Mouse (Mus musculus) limb, embryonic 14.5 days (tissue): ENCODE measurements at regions not wholly inside any gene's neighbourhood (a gene's known extent, or its start where the extent isn't known, plus 50 kb on each side); places are given as distances from the start of the nearest gene placed in this dataset.

Experiments
- ATAC-seq: fragments of 200-750 bp; cut with Nextera tagmentation; 2 replicates; pipeline ENCODE4 v1.8.0; 2017; ENCODE audit warnings: low read depth, moderate number of reproducible peaks, moderate TSS enrichment; ENCODE audit not compliant: low FRiP score
- DNase-seq: peaks from one replicate; pipeline ENCODE4 v3.0.0-alpha.2; 2015; ENCODE audit warnings: low spot score
- H3K27ac ChIP-seq: fragments of 300-500 bp; sonication (generic); replicated peaks from 2 replicates; pipeline ENCODE4 v1.5.1; 2014; ENCODE audit warnings: low read depth, mild to moderate bottlenecking, low read length, moderate library complexity, mixed read lengths
- H3K27me3 ChIP-seq: fragments of 300-500 bp; sonication (generic); 2 replicates; pipeline ENCODE4 v1.6.1; 2014; ENCODE audit warnings: low read length, mixed read lengths; ENCODE audit not compliant: control insufficient read depth, insufficient read depth
- H3K36me3 ChIP-seq: fragments of 300-500 bp; sonication (generic); 2 replicates; pipeline ENCODE4 v1.6.1; 2014; ENCODE audit warnings: mild to moderate bottlenecking, low read length, moderate library complexity, mixed read lengths; ENCODE audit not compliant: control insufficient read depth, insufficient read depth
- H3K4me1 ChIP-seq: fragments of 300-500 bp; sonication (generic); 2 replicates; pipeline ENCODE4 v1.6.1; 2014; ENCODE audit warnings: antibody characterized with exemption, low read length, mixed read lengths; ENCODE audit not compliant: control insufficient read depth, insufficient read depth
- H3K4me2 ChIP-seq: fragments of 300-500 bp; sonication (generic); replicated peaks from 2 replicates; pipeline ENCODE4 v1.6.1; 2014; ENCODE audit warnings: low read depth, mild to moderate bottlenecking, low read length, moderate library complexity; ENCODE audit not compliant: severe bottlenecking
- H3K4me3 ChIP-seq: fragments of 300-500 bp; sonication (generic); replicated peaks from 2 replicates; pipeline ENCODE4 v1.5.1; 2014; ENCODE audit warnings: low read length
- H3K9ac ChIP-seq: fragments of 300-500 bp; sonication (generic); 2 replicates; pipeline ENCODE4 v1.6.1; 2014; ENCODE audit warnings: mild to moderate bottlenecking, low read depth, low read length, moderate library complexity; ENCODE audit not compliant: severe bottlenecking
- H3K9me3 ChIP-seq: fragments of 300-500 bp; sonication (generic); 2 replicates; pipeline ENCODE4 v1.6.1; 2016; ENCODE audit warnings: low read length; ENCODE audit not compliant: control insufficient read depth
- POLR2A ChIP-seq: fragments of 200-500 bp; IDR thresholded peaks from 2 replicates; pipeline ENCODE4 v1.8.0; 2012; ENCODE audit warnings: inconsistent platforms, mild to moderate bottlenecking, moderate library complexity, borderline replicate concordance; ENCODE audit not compliant: insufficient read depth, insufficient read length; ENCODE audit errors: extremely low read depth
- WGBS: fragments of 180-500 bp; shearing (Covaris S2); extraction: QIAGEN DNeasy Blood & Tissue Kit; methylation state at CpG from one replicate; pipeline ENCODE4 v1.1.7; 2014; 5-methylcytosine and 5-hydroxymethylcytosine counted together

DNA sequence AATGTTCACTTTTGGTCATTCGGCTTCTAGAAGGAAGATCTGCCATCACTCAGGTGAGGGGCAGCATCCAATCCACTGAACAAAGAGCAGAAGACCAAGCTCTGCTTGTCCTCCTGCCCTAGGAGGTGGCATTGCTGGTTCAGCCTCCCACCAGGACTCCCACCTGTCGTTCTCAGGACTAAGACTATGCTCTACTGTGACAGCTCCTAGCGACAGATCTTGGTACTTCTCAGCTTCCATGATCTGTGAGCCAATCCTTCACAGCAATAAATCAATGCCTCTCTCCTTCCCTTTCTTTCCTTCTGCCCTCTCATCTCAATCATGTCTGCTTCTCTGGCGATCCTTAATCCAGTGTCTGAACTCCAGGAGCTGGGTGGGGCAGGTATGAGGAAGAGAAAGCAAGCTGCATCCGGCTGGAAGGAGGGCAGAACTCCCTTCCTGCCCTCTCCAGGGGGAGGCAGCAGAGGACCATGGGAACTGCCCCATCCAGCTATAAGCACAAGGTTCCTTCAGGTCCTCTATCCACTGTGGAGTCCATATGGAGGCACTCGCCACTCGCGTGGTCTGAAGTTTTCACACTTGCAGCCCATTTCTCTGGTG, 54.8 kb upstream of the Btrc start:
- WGBS: 61% methylated on average over 8 of the region's 8 CpGs

DNA sequence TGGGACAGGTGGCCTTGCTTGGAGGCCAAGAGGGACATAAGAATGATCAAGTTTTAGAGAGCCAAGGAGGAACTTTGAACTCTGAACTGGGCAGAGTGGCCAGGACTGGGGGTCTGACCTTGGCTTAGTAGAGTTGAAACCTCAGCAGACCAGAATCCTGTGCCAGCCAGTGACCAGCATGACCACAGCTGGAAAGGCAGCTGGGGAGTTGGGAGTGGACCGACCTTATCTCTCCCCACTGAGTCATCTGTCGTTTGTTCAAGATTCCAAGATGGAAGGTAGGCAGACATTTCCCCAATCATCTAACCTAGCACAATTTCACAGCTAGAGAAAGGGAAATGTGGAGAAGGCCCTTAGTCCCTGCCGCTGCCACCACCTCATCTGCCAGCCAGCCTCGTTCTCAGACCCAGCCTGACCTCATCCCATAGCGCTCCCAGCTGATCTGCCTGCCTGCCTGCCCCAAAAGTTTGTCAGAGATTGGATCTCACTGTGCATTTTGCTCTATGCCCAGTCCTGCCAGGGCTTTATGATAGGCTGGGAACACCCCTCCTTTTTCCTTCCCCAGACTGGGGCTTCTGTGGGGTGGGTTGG, 53.1 kb upstream of the Btrc start:
- TF ChIP-seq POLR2A: no peak

More for the DNA sequence above, 54.8 kb upstream of the Btrc start:
- Histone ChIP-seq H3K4me1 (no peaks in the 10 kb centered on the region; the same call in none of the 2 replicates), H3K27me3 (peaks cover 21% of the 10 kb centered on the region), H3K9me3 (no peaks in the 10 kb centered on the region), H3K36me3 (no peaks in the 10 kb centered on the region), H3K4me2 (no peak overlapping the region), H3K27ac (no peak overlapping the region), H3K4me3 (no peak overlapping the region), H3K9ac (no peak overlapping the region)
- DNase-seq: no peak
- ATAC-seq: no peak
- no peak for TF ChIP-seq POLR2A

DNA sequence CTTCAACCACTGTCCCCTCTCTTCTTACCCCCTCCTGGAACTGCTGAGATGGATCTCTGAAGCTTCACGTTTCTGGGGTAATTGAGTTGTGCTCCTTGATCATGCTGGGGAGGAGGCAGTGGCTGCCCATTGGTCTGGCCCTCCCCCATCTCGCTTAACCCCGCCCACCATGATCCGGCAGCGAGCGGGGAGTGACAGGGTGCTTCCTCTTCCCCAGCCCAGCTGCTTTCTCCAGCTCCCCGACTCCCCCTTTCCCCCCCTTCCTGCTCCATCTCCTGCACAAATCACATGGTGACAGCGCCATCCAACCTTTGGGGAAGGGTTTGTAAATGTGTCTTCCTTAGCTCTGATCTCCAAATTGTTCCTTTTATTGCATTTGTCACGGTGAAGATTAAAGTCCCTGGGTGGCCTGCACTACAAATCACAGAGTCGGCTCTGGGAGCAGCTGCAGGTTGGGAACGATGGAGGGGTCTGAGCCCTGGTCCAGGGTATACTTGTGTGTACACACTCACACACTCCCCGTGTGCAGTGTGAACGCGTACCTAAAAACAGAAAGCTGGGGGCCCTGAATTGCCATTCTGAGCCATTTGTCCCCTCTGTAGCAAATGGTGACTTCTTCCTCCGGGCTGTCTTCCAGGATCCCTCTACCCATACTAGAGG, 52.5 kb upstream of the Btrc start:
- H3K9ac ChIP-seq: 0 out of 2 replicates have a peak overlapping the region, but pooled peaks have one; percentile 18
- no peak overlapping the region for H3K27ac ChIP-seq
- H3K36me3 ChIP-seq: no peaks in the 10 kb centered on the region
- ATAC-seq: peak; percentile 73; the same call in 1 of the 2 replicates
- H3K4me2 ChIP-seq: peak overlapping the region; percentile 30
- H3K27me3 ChIP-seq: peaks cover 5% of the 10 kb centered on the region
- 6% methylated on average over 15 of the region's 15 CpGs for WGBS
- peak overlapping the region; percentile 22 for H3K4me3 ChIP-seq
- no peaks in the 10 kb centered on the region for H3K9me3 ChIP-seq
- DNase-seq: peak; percentile 57
- no peaks in the 10 kb centered on the region; the same call in 1 of the 2 replicates for H3K4me1 ChIP-seq
- no peak for TF ChIP-seq POLR2A

More for the DNA sequence above, 53.1 kb upstream of the Btrc start:
- H3K4me2 ChIP-seq: peak overlapping the region; percentile 30
- H3K9ac ChIP-seq: 0 out of 2 replicates have a peak overlapping the region, but pooled peaks have one; percentile 18
- no peak for ATAC-seq
- H3K4me3 ChIP-seq: peak overlapping the region; percentile 22
- no peak for DNase-seq
- no peaks in the 10 kb centered on the region for H3K36me3 ChIP-seq
- no peaks in the 10 kb centered on the region; the same call in 1 of the 2 replicates for H3K4me1 ChIP-seq
- no peaks in the 10 kb centered on the region for H3K9me3 ChIP-seq
- peaks cover 12% of the 10 kb centered on the region for H3K27me3 ChIP-seq
- no peak overlapping the region for H3K27ac ChIP-seq
- 50% methylated on average over 5 of the region's 5 CpGs for WGBS

DNA sequence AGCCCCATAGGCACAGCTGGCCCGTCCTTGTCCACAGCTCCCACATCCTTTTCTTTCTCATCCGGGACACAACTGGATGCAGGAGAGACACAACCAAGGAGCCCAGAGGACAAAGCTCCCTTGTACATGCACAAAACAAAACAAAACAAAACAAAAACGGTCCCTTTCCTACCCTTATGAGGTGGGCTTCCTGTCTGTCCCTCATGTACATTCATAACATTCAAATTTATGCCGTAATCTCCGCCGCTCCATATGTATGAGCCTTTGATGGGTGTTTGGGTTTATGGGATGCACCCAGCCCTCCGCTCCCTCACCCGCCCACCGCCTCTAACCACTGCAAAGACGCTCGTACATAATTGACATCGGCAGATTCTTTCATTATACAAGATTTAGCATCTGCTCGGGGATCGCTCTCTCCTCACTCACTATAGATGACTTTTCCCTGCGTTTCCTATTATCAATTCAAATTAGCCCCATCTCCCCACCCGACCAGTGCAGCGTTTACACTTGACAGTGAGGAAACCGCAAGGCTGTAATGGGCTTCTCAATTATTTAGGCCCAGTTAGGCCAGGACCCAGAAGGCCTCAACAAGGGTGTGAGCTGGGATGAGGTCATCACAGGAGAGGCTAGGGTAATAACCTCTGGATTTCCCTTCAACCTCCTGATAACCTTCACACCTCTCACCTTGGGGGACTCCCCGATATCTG, 51.5 kb upstream of the Btrc start:
- H3K9me3 ChIP-seq: no peaks in the 10 kb centered on the region
- no peak overlapping the region for H3K4me3 ChIP-seq
- peaks cover 3% of the 10 kb centered on the region; the same call in 1 of the 2 replicates for H3K27me3 ChIP-seq
- no peak for TF ChIP-seq POLR2A
- no peak overlapping the region for H3K9ac ChIP-seq
- no peak for ATAC-seq
- H3K36me3 ChIP-seq: no peaks in the 10 kb centered on the region
- no peak overlapping the region for H3K27ac ChIP-seq
- no peak for DNase-seq
- no peaks in the 10 kb centered on the region; the same call in 1 of the 2 replicates for H3K4me1 ChIP-seq
- WGBS: 68% methylated on average over 19 of the region's 19 CpGs
- H3K4me2 ChIP-seq: no peak overlapping the region
